Mouse (Mus musculus): ENCODE measurements around the gene Tmed11. TPM values are rescaled to one million over a fixed set of nuclear protein-coding genes. Genes with fewer than 3 reads are reported as not detected.
"Not testable (repeated sequence)": the region's sequence is repeated elsewhere in the genome, so short reads cannot be mapped to it uniquely, and the experiment has no call there.

Tmed11 gene
- polyA plus RNA-seq (2015; fragmentation: Nextera tagmentation; extraction: Ambion mirVana) = not detected in 2 replicates

DNA sequence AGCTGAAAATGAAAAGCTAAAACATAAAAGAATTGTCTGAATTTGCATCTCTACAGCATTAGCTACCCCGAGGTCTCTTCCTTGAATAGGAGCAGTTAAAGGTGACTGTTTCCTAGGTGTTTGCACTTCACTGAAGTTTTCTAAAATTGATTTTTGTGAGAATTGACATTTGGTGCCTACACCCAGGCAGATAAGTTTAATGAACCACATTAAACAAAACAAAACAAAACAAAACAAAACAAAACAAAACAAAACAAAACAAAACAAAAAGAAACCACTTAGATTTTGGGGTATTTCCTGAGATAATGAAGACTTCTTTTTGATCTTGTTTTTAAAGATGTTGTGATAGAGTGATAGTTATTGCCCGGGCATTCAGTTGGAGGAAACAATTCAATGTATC is at the start of gene Tmed11:
Tmed11 (minus strand) TSS at position 101 of the 400 bp plus-strand sequence.
- ATAC-seq; H3K9ac ChIP-seq (replicated peaks); DNase-seq; H3K27ac ChIP-seq (ENCODE audit: low read depth); H3K4me2 ChIP-seq (ENCODE audit: low read depth, low read length); H3K9me3 ChIP-seq (ENCODE audit: low read length); H3K4me1 ChIP-seq (ENCODE audit: insufficient read depth); H3K4me3 ChIP-seq (ENCODE audit: low read depth, low read length); H3K27me3 ChIP-seq (ENCODE audit: insufficient read depth, low read length); H3K36me3 ChIP-seq (replicated peaks; ENCODE audit: insufficient read depth, low read length): not testable (repeated sequence)
- 52% methylated on average over 2 of the region's 2 CpGs for whole genome bisulfite sequencing (ENCODE audit: insufficient replicate concordance)

DNA sequence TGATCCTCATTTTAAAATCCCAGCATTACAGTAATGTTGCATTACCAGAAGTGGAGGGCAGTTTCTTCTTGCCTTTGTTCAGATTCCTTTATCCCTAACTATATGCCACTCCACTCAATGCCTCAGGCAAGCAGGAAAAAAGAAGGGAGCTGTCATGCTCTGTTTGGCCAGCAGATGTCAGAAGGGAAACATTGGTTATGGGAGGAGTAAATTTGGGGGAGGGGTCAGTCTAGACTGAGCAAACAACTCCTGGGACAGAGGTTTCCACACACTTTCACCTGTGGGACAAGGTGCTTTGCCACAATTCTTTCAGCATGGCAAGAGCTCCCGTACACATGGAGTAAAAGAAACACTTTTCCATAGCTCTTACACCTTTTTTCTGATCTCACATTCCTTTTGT is 41.0 kb upstream of the Tmed11 start:
- 0 out of 2 replicates have a peak, but pooled peaks have one; percentile 15 for TF ChIP-seq EP300 (IDR thresholded peaks at IDR 0.05; ENCODE audit: low read depth)
- peak; percentile 68 for TF ChIP-seq CTCF (IDR thresholded peaks at IDR 0.05; ENCODE audit: low read depth)
- 40% methylated on average over 1 of the region's 1 CpGs for WGBS (ENCODE audit: insufficient replicate concordance)
- Histone ChIP-seq H3K27ac (ENCODE audit: low read depth) (no peak overlapping the region), H3K9ac (replicated peaks) (no peak overlapping the region), H3K4me1 (ENCODE audit: insufficient read depth) (no peaks in the 10 kb centered on the region), H3K9me3 (ENCODE audit: low read length) (no peaks in the 10 kb centered on the region), H3K4me3 (ENCODE audit: low read depth, low read length) (no peak overlapping the region), H3K4me2 (ENCODE audit: low read depth, low read length) (no peak overlapping the region), H3K36me3 (replicated peaks; ENCODE audit: insufficient read depth, low read length) (no peaks in the 10 kb centered on the region), H3K27me3 (ENCODE audit: insufficient read depth, low read length) (no peaks in the 10 kb centered on the region)
- ATAC-seq (peak; percentile 87), DNase-seq (peak; percentile 64)

DNA sequence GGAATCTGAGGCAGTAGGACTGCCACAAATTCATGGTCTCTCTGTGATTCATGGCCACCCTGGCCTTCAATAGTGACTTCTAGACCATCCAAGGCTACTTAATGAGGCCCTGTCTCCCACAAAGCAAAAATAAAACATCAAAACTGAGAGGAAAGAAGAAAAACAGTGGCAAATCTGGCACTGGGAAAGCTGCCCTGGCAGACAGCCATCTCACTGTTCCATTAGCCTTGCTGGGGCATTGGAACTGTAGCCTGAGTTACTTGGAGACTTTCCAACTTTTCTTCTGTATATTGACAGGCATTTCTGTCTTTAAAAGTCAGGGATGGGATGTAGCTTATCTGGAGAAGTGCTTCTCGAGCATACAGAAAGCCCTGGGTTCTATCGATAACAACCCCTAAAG is 28.1 kb upstream of the Tmed11 start:
- Histone ChIP-seq H3K9me3 (ENCODE audit: low read length) (no peaks in the 10 kb centered on the region), H3K4me1 (ENCODE audit: insufficient read depth) (no peaks in the 10 kb centered on the region), H3K27me3 (ENCODE audit: insufficient read depth, low read length) (no peaks in the 10 kb centered on the region), H3K9ac (replicated peaks) (no peak overlapping the region), H3K27ac (ENCODE audit: low read depth) (no peak overlapping the region), H3K4me2 (ENCODE audit: low read depth, low read length) (no peak overlapping the region), H3K4me3 (ENCODE audit: low read depth, low read length) (no peak overlapping the region), H3K36me3 (replicated peaks; ENCODE audit: insufficient read depth, low read length) (no peaks in the 10 kb centered on the region)
- no peak for ATAC-seq
- TF ChIP-seq EP300 (IDR thresholded peaks at IDR 0.05; ENCODE audit: low read depth) = no peak
- TF ChIP-seq CTCF (IDR thresholded peaks at IDR 0.05; ENCODE audit: low read depth) = no peak
- peak; percentile 12 for DNase-seq
- WGBS (ENCODE audit: insufficient replicate concordance) = 77% methylated on average over 2 of the region's 2 CpGs

DNA sequence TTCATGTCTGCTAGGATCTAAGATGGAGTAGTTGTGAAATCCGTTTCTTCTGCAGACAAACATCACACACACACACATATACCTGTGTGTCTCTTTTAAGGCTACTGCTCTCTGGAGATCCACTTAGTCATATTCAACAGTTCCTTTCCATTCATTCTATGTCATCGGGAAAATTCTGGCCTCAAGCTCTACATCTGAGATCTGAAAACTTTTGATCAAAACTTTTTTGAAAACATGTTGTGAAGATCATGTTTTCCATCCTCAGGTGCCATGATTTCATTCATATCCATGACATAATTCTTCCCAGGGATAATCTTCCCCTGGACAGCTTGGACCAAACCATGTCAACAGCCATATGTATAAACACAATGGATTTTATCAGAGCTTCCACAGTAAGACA is 13.6 kb upstream of the Tmed11 start, which contains the start of gene Vmn2r8:
Vmn2r8 (minus strand) TSS at position 101 of the 400 bp plus-strand sequence.
- not testable (repeated sequence) for DNase-seq; H3K9me3 ChIP-seq (ENCODE audit: low read length); H3K27ac ChIP-seq (ENCODE audit: low read depth); ATAC-seq; H3K9ac ChIP-seq (replicated peaks); H3K4me3 ChIP-seq (ENCODE audit: low read depth, low read length); H3K4me2 ChIP-seq (ENCODE audit: low read depth, low read length); H3K36me3 ChIP-seq (replicated peaks; ENCODE audit: insufficient read depth, low read length); H3K27me3 ChIP-seq (ENCODE audit: insufficient read depth, low read length); H3K4me1 ChIP-seq (ENCODE audit: insufficient read depth)
- 71% methylated on average over 2 of the region's 2 CpGs for WGBS (ENCODE audit: insufficient replicate concordance)

DNA sequence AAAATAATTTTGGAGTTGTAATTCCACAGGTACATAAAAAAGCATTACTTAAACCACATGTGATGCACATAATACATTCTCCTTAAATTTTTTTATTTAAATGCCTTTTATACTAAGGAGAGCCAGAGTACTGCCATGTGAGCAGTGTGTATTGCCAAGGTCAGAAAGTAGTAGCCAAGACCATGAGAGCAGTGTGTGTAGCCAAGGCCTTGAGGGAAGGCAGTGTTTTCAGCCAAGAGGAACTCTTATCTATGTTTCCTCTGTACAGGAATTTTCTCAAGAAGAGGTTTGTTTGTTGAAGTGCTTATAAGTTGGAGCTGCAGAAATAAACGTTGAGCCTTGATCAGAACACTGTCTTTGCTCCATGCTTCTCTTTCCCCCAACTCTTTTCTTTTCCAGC is 8.5 kb upstream of the Tmed11 start:
- no peak for DNase-seq
- ATAC-seq = no peak
- Histone ChIP-seq H3K4me1 (ENCODE audit: insufficient read depth) (no peaks in the 10 kb centered on the region), H3K4me2 (ENCODE audit: low read depth, low read length) (no peak overlapping the region), H3K27ac (ENCODE audit: low read depth) (no peak overlapping the region), H3K36me3 (replicated peaks; ENCODE audit: insufficient read depth, low read length) (no peaks in the 10 kb centered on the region), H3K9ac (replicated peaks) (no peak overlapping the region), H3K4me3 (ENCODE audit: low read depth, low read length) (no peak overlapping the region), H3K27me3 (ENCODE audit: insufficient read depth, low read length) (no peaks in the 10 kb centered on the region), H3K9me3 (ENCODE audit: low read length) (no peaks in the 10 kb centered on the region)
- 17% methylated on average over 1 of the region's 1 CpGs for WGBS (ENCODE audit: insufficient replicate concordance)
- TF ChIP-seq EP300 (IDR thresholded peaks at IDR 0.05; ENCODE audit: low read depth) (no peak), CTCF (IDR thresholded peaks at IDR 0.05; ENCODE audit: low read depth) (no peak)

DNA sequence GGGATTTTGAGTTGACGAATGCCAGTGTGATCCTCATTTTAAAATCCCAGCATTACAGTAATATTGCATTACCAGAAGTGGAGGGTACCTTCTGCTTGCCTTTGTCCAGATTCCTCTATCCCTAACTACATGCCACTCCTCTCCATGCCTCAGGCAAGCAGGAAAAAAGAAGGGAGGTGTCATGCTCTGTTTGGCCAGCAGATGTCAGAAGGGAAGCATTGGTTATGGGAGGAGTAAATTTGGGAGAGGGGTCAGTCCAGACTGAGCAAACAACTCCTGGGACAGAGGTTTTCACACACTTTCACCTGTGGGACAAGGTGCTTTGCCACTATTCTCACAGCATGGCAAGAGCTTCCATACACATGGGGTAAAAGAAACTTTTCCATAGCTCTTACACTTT is 4.8 kb downstream of the Tmed11 start:
- ATAC-seq; H3K27me3 ChIP-seq (ENCODE audit: insufficient read depth, low read length); H3K36me3 ChIP-seq (replicated peaks; ENCODE audit: insufficient read depth, low read length); H3K27ac ChIP-seq (ENCODE audit: low read depth); H3K9ac ChIP-seq (replicated peaks); H3K4me1 ChIP-seq (ENCODE audit: insufficient read depth); H3K4me3 ChIP-seq (ENCODE audit: low read depth, low read length); H3K9me3 ChIP-seq (ENCODE audit: low read length); H3K4me2 ChIP-seq (ENCODE audit: low read depth, low read length): not testable (repeated sequence)
- TF ChIP-seq CTCF (IDR thresholded peaks at IDR 0.05; ENCODE audit: low read depth) = peak; percentile 58
- DNase-seq = peak; percentile 22
- 38% methylated on average over 1 of the region's 1 CpGs for WGBS (ENCODE audit: insufficient replicate concordance)

DNA sequence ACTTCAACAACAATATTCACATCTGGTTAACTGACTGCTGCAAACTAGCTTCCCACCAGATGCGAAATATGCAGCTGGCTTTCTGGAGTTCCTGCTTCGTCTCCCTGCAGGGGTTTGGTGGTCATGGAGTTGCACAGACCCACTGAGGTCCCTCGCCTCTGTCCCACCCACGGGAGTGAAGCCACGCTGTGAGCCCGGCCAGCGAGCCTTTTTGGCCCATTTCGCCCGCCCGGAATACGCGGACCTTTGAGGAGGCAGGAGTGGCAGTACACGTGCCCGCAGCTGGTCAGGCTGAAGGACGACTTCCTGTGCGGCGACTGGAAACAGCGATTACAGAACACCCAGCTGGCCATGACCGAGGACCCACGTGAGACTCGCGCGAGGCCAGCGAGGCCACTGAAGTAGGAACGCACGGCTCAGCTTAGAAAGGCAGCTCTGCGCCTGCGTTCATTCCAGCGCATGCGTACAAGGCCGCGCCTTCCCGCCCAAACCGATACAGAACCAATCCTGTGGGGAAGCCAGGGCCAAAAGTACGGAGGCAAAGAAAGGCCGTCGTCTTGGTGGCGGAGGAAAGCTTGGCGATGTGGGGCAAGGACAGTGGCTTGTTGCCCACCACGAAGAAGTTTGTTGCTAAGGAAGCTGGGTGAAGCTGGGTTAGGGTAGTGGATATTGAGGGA is 20.4 kb downstream of the Tmed11 start, which contains the start of gene Rnf212:
Rnf212 (minus strand) TSS at position 353 of the 677 bp plus-strand sequence.
- WGBS (ENCODE audit: insufficient replicate concordance) = 69% methylated on average over 40 of the region's 40 CpGs

More for the DNA sequence above, 20.4 kb downstream of the Tmed11 start, which contains the start of gene Rnf212:
- Histone ChIP-seq H3K9ac (replicated peaks) (no peak within 1 kb of the TSS), H3K4me2 (ENCODE audit: low read depth, low read length) (no peak within 1 kb of the TSS), H3K4me3 (ENCODE audit: low read depth, low read length) (no peak within 1 kb of the TSS), H3K27me3 (ENCODE audit: insufficient read depth, low read length) (no peaks in the 10 kb centered on the region), H3K27ac (ENCODE audit: low read depth) (no peak within 1 kb of the TSS), H3K36me3 (replicated peaks; ENCODE audit: insufficient read depth, low read length) (no peaks in the 10 kb centered on the region), H3K9me3 (ENCODE audit: low read length) (no peaks in the 10 kb centered on the region), H3K4me1 (ENCODE audit: insufficient read depth) (no peaks in the 10 kb centered on the region)
- DNase-seq (no peak), ATAC-seq (no peak)
- no peak for TF ChIP-seq EP300 (IDR thresholded peaks at IDR 0.05; ENCODE audit: low read depth)
- TF ChIP-seq CTCF (IDR thresholded peaks at IDR 0.05; ENCODE audit: low read depth) = no peak

Measured in liver, postnatal 0 days (tissue).